Mouse (Mus musculus): ENCODE results near the gene Rpl10a.
A peak's percentile ranks its signal among the peaks of the same experiment; 100 is the strongest.
"Not testable (repeated sequence)": the region's sequence is repeated elsewhere in the genome, so short reads cannot be mapped to it uniquely, and the experiment has no call there.

Gene Rpl10a

GRCm38 (mm10) chr17:28308297-28309195, 19.7 kb upstream of the Rpl10a start:
- peak; percentile 70 to 87 for DNase-seq (ENCODE audit: low spot score in 2 of 2)

DNA sequence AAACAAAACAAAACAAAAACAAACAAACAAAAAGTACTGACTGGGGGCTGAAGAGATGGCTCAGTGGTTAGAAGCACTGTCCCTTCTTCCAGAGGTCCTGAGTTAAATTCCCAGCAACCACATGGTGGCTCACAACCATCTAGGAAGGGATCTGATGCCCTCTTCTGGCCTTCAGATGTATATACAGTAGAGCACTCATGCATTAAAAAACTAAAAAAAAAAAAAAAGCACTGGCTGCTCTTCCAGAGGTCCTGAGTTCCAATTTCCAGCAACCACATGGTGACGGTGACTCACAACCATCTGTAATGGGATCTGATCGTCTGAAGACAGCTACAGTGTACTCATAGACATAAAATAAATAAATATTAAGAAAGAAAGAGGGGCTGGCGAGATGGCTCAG, 17.4 kb upstream of the Rpl10a start:
- no peak for DNase-seq (ENCODE audit: low spot score in 2 of 2)

DNA sequence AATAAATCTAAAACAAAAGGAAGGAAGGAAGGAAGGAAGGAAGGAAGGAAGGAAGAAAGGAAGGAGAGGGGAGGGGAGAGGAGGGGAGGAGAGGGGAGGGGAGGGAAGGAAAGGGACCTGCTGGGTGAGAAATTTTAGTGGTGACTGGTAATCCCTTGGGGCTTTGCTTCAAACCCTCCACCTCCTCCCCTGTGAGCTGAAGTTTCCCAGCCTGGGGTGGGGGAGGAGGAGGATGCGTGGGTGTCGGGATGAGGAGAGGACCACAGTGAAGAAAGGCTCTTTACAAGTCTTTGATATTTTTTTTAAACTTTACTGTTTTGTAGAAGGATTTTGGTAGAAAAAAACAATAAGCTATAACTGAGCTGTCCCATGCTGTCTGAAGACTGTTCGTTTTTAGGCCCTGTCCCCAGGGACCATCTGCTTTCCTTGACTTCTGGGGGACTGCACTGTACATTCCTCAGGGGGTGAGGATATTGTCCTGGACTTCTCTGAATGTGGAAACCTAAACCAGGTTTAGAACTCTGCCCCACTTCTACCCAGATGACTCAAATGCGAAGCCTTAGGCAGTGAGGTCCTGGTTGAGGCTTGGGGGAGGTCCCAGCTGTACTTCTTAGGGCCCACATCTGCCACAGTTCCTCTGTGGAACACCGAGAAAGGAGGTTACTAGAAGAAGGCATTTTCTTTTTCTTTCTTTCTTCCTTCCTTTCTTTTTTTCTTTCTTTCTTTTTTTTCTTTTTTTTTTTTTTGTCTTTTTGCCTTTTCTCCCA, 16.7 kb upstream of the Rpl10a start:
- DNase-seq (ENCODE audit: low spot score in 2 of 2) = no peak

DNA sequence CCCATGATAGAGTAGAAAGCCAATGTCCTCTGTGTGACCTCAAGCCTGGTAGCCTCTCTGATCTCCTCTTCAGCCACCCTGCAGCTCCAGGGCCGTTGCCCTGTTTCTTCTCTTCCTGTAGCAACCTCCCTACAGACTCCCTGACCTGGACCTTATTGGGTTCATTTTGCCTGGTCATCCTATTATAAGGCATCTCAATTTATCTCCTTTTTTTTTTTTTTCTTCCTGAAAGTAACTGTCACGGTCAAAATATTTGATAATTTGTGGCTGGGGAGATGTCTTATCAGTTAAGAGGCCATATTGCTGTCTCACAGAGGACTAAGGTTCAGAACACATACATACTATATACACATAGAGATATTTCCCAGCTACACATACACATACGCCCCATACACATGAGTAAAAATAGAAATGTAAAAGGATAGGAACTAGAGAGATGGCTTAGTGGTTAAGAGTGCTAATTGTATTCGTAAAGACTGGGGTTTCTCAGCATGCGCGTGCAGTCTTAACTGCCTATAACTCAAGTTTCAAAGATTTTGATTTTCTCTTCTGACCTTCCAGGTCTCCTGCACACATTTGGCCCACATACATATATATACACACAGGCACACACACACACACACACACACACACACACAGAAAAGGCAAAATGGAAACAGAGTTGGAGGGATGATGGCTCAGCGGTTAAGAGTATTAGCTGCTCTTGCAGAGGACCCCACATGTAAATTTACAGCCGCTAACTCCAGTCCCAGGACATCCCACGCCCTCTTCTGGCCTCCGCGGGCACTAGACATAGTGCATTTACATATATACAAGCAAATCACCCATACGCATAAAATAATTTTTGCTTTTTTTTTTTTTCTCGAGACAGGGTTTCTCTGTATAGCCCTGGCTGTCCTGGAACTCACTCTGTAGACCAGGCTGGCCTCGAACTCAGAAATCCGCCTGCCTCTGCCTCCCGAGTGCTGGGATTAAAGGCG, 15.7 kb upstream of the Rpl10a start:
- DNase-seq (ENCODE audit: low spot score in 2 of 2) = no peak

- peak; percentile 83 to 93 for DNase-seq (ENCODE audit: low spot score in 2 of 2)
These were observed 14.9 kb upstream of the Rpl10a start, which contains the start of gene Fance for GRCm38 (mm10) chr17:28313212-28313879. Fance (plus strand) TSS chr17:28313519.

- DNase-seq (ENCODE audit: low spot score in 2 of 2) = no peak
These were observed 14.4 kb upstream of the Rpl10a start for GRCm38 (mm10) chr17:28313880-28314225.

- no peak for DNase-seq (ENCODE audit: low spot score in 2 of 2)
These were observed 12.6 kb upstream of the Rpl10a start for GRCm38 (mm10) chr17:28315611-28316160.

DNA sequence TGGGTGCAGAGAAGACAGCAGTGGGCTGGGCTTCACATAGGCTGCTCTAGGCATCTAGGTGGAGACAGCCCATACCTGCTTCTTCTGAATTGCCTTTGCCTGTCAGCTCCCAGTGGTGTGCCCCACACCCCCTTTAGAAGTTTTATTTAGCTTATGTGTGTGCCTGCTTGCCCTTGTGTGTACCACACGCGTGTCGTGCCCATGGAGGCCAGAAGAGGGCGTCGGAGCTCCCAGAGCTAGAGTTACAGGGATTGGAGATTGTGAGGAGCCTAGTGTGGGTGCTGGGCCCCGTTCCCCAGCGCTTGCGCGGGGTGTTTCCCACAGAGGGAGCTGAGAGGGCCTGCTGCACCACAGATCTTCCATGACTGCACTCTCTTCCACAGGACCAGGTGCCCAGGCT, 11.8 kb upstream of the Rpl10a start:
- DNase-seq (ENCODE audit: low spot score in 2 of 2) = no peak

DNA sequence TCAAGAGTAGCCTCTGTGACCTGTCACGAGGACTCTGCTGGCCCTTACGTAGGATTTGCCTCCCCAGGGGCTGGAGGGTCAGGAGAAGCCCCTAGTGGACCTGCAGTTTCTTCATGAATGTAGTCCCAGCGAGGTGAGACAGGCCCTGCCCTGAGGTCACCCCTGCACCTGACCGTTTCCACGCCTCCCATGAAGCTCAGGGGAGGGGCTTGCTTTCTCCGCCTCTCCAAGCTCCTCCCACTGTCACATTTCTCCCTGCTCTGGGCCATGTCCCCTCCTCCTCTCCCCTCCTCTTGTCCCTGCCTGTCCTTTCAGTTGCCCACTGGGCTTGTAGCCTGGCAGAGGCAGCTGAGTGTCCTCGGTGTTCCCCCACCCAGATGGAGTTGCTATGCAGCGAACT, 11.2 kb upstream of the Rpl10a start:
- DNase-seq (ENCODE audit: low spot score in 2 of 2) = no peak

DNA sequence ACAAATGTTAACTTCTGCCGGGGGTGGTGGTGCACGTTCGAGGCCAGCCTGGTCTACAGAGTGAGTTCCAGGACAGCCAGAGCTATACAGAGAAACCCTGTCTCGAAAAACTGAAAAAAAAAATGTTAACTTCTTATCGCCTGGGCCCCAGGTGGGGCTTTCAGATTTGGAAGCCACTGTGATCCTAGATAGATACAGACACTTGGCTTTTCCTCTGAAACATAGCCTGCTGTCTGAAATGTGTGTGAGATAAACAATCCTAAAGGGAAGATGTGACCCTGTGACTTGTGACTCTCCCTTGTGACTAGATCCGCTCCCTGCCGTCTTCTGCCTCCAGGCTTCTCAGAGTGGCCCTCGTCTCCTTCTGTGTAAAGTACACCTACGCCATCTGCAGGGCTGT, 10.5 kb upstream of the Rpl10a start:
- DNase-seq (ENCODE audit: low spot score in 2 of 2) = no peak

- DNase-seq (ENCODE audit: low spot score in 2 of 2) = no peak
These were observed 6.6 kb upstream of the Rpl10a start for GRCm38 (mm10) chr17:28321700-28322099.

GRCm38 (mm10) chr17:28323786-28324185, 4.5 kb upstream of the Rpl10a start:
- DNase-seq (ENCODE audit: low spot score in 2 of 2) = no peak

- DNase-seq (ENCODE audit: low spot score in 2 of 2) = not testable (repeated sequence)
These were observed 3.9 kb upstream of the Rpl10a start for GRCm38 (mm10) chr17:28324416-28324815.

DNA sequence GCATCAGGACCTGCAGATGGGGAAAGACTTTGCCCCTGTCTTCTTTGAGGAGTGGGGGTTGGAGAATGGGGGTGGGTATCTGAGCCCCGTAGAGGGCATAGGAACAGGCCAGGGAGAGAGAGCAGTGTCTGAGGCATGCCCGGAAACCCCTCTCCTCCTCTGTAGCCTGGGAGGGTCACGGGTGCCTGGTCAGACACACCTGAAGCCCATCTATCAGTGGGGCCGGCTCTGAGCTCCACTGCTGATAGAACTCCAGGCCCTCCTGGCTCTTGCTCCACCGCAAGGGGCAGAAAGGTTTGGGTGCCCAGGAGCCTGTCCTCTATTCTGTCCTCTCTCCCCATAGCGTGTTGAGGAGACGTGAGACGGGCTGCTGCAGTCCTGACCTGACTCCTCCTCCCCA, 2.5 kb upstream of the Rpl10a start:
- no peak for DNase-seq (ENCODE audit: low spot score in 2 of 2)

- no peak for DNase-seq (ENCODE audit: low spot score in 2 of 2)
These were observed 1.3 kb upstream of the Rpl10a start for GRCm38 (mm10) chr17:28326951-28327350.

GRCm38 (mm10) chr17:28327673-28328325, 472 bp upstream of the Rpl10a start:
- no peak for DNase-seq (ENCODE audit: low spot score in 2 of 2)

DNA sequence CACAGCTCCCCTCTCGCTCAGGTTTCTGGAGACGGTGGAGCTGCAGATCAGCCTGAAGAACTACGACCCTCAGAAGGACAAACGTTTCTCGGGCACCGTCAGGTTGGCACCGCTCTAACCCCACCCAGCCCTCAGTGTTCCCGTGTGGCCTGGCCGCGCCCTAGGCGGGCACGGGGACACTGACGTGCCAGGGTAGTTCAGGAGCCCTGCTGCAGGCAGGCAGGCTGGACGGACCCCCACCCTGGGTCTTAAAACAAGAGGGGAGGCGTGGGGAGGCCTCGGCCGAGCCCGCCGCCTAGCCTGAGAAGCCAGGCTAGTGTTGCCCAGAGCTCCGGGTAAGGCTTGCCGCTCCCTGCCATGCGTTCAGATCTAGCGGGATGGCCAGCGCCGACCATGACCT, 675 bp downstream of the Rpl10a start:
- DNase-seq (ENCODE audit: low spot score in 2 of 2) = no peak

- no peak for DNase-seq (ENCODE audit: low spot score in 2 of 2)
These were observed 1.4 kb downstream of the Rpl10a start for GRCm38 (mm10) chr17:28329503-28330231.

DNA sequence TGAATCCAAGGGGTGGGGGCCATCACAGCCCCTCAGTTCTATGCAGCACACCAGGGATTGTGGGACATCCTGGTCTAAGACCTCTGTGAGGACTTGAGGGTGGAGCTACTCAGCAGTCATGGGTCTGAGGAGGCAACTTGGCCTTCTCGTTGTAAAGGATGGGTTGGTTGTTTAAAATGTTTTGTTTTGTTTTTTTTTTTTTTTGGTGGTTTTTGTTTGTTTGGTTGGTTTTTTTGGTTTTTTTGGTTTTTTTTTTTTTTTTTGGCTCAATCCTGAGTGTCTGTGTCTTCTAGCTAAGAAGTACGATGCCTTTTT, 1.9 kb downstream of the Rpl10a start:
- no peak for DNase-seq (ENCODE audit: low spot score in 2 of 2)

DNA sequence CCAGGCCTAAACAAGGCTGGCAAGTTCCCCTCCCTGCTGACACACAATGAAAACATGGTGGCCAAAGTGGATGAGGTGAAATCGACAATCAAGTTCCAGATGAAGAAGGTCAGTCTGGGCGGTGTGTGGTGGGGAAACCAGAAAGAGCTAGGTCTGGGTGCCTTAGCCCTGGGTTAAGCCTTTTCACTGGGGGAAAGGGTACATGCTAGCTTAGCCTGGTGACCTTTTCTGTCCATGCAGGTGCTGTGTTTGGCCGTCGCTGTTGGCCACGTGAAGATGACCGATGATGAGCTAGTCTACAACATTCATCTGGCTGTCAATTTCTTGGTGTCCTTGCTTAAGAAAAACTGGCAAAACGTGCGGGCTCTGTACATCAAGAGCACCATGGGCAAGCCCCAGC, 2.3 kb downstream of the Rpl10a start:
- not testable (repeated sequence) for DNase-seq (ENCODE audit: low spot score in 2 of 2)
